Mouse (Mus musculus) embryonic facial prominence, embryonic 14.5 days (tissue): ENCODE measurements around the gene Preb. TPM values are rescaled to one million over a fixed set of nuclear protein-coding genes. Genes with fewer than 3 reads are reported as not detected.

Source experiments
- ATAC-seq: fragments of 200-750 bp; cut with Nextera tagmentation; 2 replicates; pipeline ENCODE4 v1.8.0; 2017; ENCODE audit warnings: low read depth, moderate number of reproducible peaks, moderate TSS enrichment
- DNase-seq: peaks from one replicate; pipeline ENCODE4 v3.0.0-alpha.2; 2015; ENCODE audit warnings: low spot score
- H3K27ac ChIP-seq: fragments of 300-500 bp; sonication (generic); replicated peaks from 2 replicates; pipeline ENCODE4 v1.5.1; 2014; ENCODE audit warnings: low read depth, mild to moderate bottlenecking, low read length, moderate library complexity
- H3K27me3 ChIP-seq: fragments of 300-500 bp; sonication (generic); replicated peaks from 2 replicates; pipeline ENCODE4 v1.6.1; 2014; ENCODE audit warnings: low read length; ENCODE audit not compliant: control insufficient read depth, insufficient read depth
- H3K36me3 ChIP-seq: fragments of 300-500 bp; sonication (generic); 2 replicates; pipeline ENCODE4 v1.6.1; 2014; ENCODE audit warnings: low read length, mixed read lengths; ENCODE audit not compliant: control insufficient read depth, insufficient read depth
- H3K4me1 ChIP-seq: fragments of 300-500 bp; sonication (generic); 2 replicates; pipeline ENCODE4 v1.6.1; 2014; ENCODE audit warnings: antibody characterized with exemption, low read length; ENCODE audit not compliant: control insufficient read depth, insufficient read depth
- H3K4me2 ChIP-seq: fragments of 300-500 bp; sonication (generic); 2 replicates; pipeline ENCODE4 v1.6.1; 2014; ENCODE audit warnings: low read depth, mild to moderate bottlenecking, low read length, moderate library complexity, mixed read lengths
- H3K4me3 ChIP-seq: fragments of 300-500 bp; sonication (generic); 2 replicates; pipeline ENCODE4 v1.5.1; 2014; ENCODE audit warnings: low read depth, mild to moderate bottlenecking, low read length
- H3K9ac ChIP-seq: fragments of 300-500 bp; sonication (generic); 2 replicates; pipeline ENCODE4 v1.6.1; 2014; ENCODE audit warnings: low read depth, mild to moderate bottlenecking, low read length, moderate library complexity, mixed read lengths
- H3K9me3 ChIP-seq: fragments of 300-500 bp; sonication (generic); 2 replicates; pipeline ENCODE4 v1.6.1; 2016; ENCODE audit warnings: low read length; ENCODE audit not compliant: control insufficient read depth
- WGBS: fragments of 180-500 bp; shearing (Covaris S2); extraction: QIAGEN DNeasy Blood & Tissue Kit; methylation state at CpG from one replicate; pipeline ENCODE4 v1.1.7; 2014; 5-methylcytosine and 5-hydroxymethylcytosine counted together
- polyA plus RNA-seq: library from polyadenylated mRNA; unstranded; fragments of >200 nt; fragmentation: Nextera tagmentation; extraction: Ambion mirVana; gene quantifications from 2 replicates; pipeline ENCODE4 v1.2.1, GENCODE M21; 2014

The Preb gene
- polyA plus RNA-seq, 1 experiment from 2014 or later, result 85.3 TPM

DNA sequence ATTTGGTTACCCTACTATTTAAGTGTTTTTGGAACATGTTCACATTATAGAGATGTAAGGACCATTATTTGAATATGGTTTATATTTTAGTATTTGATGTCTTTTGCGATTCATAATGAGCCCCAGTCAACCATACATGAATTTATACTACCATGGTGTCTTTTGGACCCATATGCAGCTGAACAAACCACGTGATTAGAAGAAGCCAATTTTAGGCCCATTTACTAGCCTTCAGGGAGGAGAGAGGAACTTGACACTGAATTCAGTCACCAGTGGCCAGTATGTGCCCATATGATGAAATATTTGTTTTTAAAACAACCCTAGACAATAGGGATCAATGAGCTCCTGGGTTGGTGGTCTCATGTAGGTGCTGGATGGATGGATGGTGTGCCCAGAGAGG lies 653 bp upstream of the Preb start:
- peaks cover 15% of the 10 kb centered on the region for H3K36me3 ChIP-seq
- peak overlapping the region; percentile 85 for H3K4me3 ChIP-seq
- peak overlapping the region; percentile 84; the same call in 1 of the 2 replicates for H3K27ac ChIP-seq
- WGBS, result 88% methylated on average over 2 of the region's 2 CpGs
- ATAC-seq (no peak), DNase-seq (no peak)
- no peaks in the 10 kb centered on the region for H3K9me3 ChIP-seq
- peak overlapping the region; percentile 79 for H3K4me2 ChIP-seq
- peaks cover 14% of the 10 kb centered on the region for H3K4me1 ChIP-seq
- H3K9ac ChIP-seq, result no peak overlapping the region
- H3K27me3 ChIP-seq, result no peaks in the 10 kb centered on the region

- 24% methylated on average over 19 of the region's 19 CpGs for whole genome bisulfite sequencing
- Histone ChIP-seq H3K36me3 (peaks cover 30% of the 10 kb centered on the region), H3K9me3 (no peaks in the 10 kb centered on the region), H3K4me2 (peak overlapping the region; percentile 79), H3K27me3 (no peaks in the 10 kb centered on the region), H3K4me1 (peaks cover 14% of the 10 kb centered on the region), H3K27ac (peak overlapping the region; percentile 84), H3K9ac (peak overlapping the region; percentile 87), H3K4me3 (peak overlapping the region; percentile 85)
- ATAC-seq (peak; percentile 11), DNase-seq (no peak)
These were observed 835 bp downstream of the Preb start for GRCm38 (mm10) chr5:30959198-30959854.

DNA sequence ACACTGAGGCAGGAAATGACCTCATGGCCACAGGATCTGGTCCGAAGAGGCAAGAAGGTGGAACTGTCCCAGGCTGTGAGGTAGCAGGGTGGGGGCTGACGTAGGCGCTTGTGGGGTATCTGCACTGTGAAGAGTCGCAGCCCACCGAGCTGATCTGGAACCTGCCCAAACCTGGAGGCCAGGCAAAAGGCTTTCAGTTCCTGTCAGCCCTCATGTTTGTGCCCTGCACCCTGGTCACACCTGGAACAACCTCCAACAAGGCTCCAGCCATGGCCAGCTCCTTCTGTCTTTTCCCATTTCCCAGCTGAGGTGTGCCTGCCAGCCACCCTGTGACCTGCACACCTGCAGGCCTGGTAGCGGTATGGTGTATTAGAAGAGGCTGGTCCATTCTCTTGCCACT lies 2.3 kb downstream of the Preb start:
- WGBS, result 96% methylated on average over 6 of the region's 6 CpGs
- DNase-seq, result no peak
- Histone ChIP-seq H3K4me1 (peaks cover 14% of the 10 kb centered on the region), H3K27me3 (no peaks in the 10 kb centered on the region), H3K27ac (no peak overlapping the region), H3K9me3 (no peaks in the 10 kb centered on the region), H3K36me3 (peaks cover 44% of the 10 kb centered on the region), H3K4me3 (no peak overlapping the region), H3K9ac (no peak overlapping the region), H3K4me2 (0 out of 2 replicates have a peak overlapping the region, but pooled peaks have one; percentile 79)
- no peak for ATAC-seq

DNA sequence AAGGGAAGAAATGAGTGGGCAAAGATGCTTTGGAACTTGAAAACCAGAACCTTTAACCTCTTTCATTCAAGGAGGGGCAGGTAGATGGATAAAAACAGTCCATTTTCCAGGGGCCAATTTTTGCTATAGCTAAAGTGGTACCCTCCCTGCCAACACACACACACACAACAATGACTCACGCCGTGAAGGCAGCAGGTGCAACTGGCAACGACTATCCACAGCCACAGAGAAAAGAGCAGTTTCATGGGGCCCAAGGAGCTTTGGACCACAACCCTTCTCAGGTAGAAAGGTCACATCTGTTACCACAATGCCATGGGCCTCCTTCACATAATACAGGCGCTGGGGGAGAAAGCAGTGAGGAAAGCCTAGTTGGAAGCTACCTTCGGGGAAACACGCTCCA lies 4.4 kb downstream of the Preb start:
- Histone ChIP-seq H3K9me3 (no peaks in the 10 kb centered on the region), H3K9ac (no peak overlapping the region), H3K4me2 (no peak overlapping the region), H3K4me3 (no peak overlapping the region), H3K27me3 (no peaks in the 10 kb centered on the region), H3K4me1 (peaks cover 14% of the 10 kb centered on the region), H3K36me3 (peaks cover 53% of the 10 kb centered on the region), H3K27ac (no peak overlapping the region)
- 88% methylated on average over 6 of the region's 6 CpGs for WGBS
- ATAC-seq, result no peak
- no peak for DNase-seq

GRCm38 (mm10) chr5:30954556-30954955 lies 5.6 kb downstream of the Preb start:
- Histone ChIP-seq H3K4me1 (peaks cover 21% of the 10 kb centered on the region), H3K36me3 (peaks cover 53% of the 10 kb centered on the region), H3K9ac (no peak overlapping the region), H3K27me3 (no peaks in the 10 kb centered on the region), H3K9me3 (no peaks in the 10 kb centered on the region), H3K4me3 (no peak overlapping the region), H3K4me2 (no peak overlapping the region), H3K27ac (no peak overlapping the region)
- WGBS, result 97% methylated on average over 9 of the region's 9 CpGs
- ATAC-seq (no peak), DNase-seq (no peak)

DNA sequence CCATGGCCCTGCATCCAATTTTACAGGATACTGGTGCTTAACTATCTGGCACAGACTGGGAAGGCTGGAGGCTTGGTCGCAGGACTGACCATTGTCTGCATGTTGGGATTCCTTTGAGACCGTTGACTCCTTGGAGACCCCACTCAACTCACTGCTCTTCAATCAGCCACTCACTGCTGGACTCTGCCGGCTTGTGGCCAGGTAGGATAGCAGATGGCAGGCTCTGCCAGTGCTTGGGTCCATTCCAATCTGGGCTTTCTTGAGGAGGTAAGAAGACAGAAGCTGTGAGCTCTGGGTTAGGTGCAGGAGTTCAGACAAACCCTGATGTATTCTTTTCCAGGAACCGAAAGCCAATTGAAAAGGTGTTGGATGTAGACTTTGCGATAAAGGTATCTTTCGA lies 6.1 kb downstream of the Preb start:
- H3K27me3 ChIP-seq, result no peaks in the 10 kb centered on the region
- no peak overlapping the region for H3K4me3 ChIP-seq
- ATAC-seq (no peak), DNase-seq (no peak)
- no peaks in the 10 kb centered on the region for H3K9me3 ChIP-seq
- peaks cover 21% of the 10 kb centered on the region for H3K4me1 ChIP-seq
- H3K4me2 ChIP-seq, result no peak overlapping the region
- H3K27ac ChIP-seq, result no peak overlapping the region
- H3K36me3 ChIP-seq, result peaks cover 53% of the 10 kb centered on the region
- 93% methylated on average over 6 of the region's 6 CpGs for WGBS
- H3K9ac ChIP-seq, result no peak overlapping the region

DNA sequence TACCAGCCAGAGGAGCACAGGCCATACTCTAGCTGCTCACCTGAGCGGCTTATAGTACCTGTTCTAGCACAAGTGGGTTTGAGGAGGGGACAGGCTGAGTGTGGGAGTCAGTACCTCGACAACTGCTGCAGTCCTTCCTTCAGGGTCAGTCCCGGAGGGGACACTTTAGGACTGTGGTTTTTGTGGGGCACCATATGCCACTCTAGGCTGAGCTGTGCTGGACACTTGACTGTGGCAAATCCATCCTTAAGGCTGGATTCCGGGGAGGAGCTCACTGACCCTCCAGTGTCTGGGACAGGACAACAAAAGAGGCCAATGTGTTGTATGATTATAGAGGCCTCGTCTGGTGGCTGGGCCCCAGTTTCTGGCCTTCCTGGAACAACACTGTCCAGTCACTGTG lies 7.6 kb downstream of the Preb start:
- DNase-seq (no peak), ATAC-seq (no peak)
- no peaks in the 10 kb centered on the region for H3K27me3 ChIP-seq
- H3K4me3 ChIP-seq, result no peak overlapping the region
- H3K9ac ChIP-seq, result no peak overlapping the region
- no peaks in the 10 kb centered on the region for H3K9me3 ChIP-seq
- H3K4me2 ChIP-seq, result no peak overlapping the region
- peaks cover 46% of the 10 kb centered on the region for H3K36me3 ChIP-seq
- H3K4me1 ChIP-seq, result peaks cover 12% of the 10 kb centered on the region
- WGBS, result 81% methylated on average over 5 of the region's 5 CpGs
- H3K27ac ChIP-seq, result no peak overlapping the region

GRCm38 (mm10) chr5:30951706-30952105 lies 8.5 kb downstream of the Preb start:
- Histone ChIP-seq H3K4me3 (no peak overlapping the region), H3K27ac (no peak overlapping the region), H3K9ac (no peak overlapping the region), H3K27me3 (no peaks in the 10 kb centered on the region), H3K9me3 (no peaks in the 10 kb centered on the region), H3K4me1 (peaks cover 12% of the 10 kb centered on the region), H3K4me2 (no peak overlapping the region), H3K36me3 (peaks cover 42% of the 10 kb centered on the region)
- no peak for DNase-seq
- 89% methylated on average over 6 of the region's 6 CpGs for WGBS
- ATAC-seq, result no peak

DNA sequence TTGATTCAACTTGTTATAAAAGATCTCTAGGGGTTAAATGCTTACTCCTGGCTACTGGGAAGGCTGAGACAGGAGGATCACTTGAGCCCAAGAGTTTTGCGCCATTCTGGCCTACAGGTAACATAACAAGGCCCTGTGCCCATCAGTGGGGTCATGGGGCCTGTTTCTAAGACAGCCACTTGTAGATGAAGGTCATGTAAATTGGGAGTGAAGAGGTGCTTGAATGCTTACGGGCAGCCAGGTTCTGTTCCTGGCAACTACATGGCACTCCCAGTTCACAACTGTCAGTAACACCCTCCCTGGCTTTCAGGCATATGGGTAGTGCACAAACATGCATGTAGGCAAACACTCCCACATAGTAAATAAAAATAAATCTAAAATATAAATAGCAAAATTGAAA lies 9.2 kb downstream of the Preb start:
- peaks cover 12% of the 10 kb centered on the region for H3K4me1 ChIP-seq
- ATAC-seq (no peak), DNase-seq (no peak)
- H3K4me2 ChIP-seq, result peak overlapping the region; percentile 89
- H3K27ac ChIP-seq, result no peak overlapping the region
- H3K27me3 ChIP-seq, result 0 out of 2 replicates have a peak, but pooled peaks cover 3% of the 10 kb centered on the region
- H3K9me3 ChIP-seq, result no peaks in the 10 kb centered on the region
- no peak overlapping the region for H3K4me3 ChIP-seq
- H3K9ac ChIP-seq, result no peak overlapping the region
- peaks cover 40% of the 10 kb centered on the region for H3K36me3 ChIP-seq
- 91% methylated on average over 2 of the region's 2 CpGs for WGBS
